Mouse (Mus musculus): ENCODE measurements around the gene Cpt1a.

Cpt1a gene

GRCm38 (mm10) chr19:3322261-3322969 is at the start of gene Cpt1a:
Gene Cpt1a, plus strand, starts transcription at chr19:3322334.
- DNase-seq (ENCODE audit: inconsistent ontology term), result peak; percentile 87

DNA sequence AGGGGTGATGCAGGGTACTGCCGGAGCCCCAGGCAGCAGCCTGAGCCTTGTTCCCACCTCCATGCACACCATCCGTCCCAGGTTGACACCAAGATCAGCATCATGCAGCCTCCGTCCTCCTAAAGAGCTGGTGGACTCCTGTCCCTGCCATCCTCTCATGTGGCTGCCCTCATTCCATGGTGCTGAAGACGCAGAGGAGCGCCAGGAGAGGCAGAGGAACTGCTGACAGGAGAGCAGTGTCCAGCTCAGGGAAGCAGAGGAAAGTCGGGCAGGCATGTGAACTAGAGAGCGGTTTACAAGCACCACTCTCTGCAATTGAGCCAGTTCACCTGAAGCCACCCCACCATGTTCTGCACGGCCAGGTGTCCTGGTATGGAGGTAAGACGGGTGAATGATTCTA is 48.8 kb upstream of the Cpt1a start:
- DNase-seq (ENCODE audit: inconsistent ontology term), result no peak

- DNase-seq (ENCODE audit: inconsistent ontology term), result no peak
Measured at GRCm38 (mm10) chr19:3275744-3276365, 46.3 kb upstream of the Cpt1a start.

DNA sequence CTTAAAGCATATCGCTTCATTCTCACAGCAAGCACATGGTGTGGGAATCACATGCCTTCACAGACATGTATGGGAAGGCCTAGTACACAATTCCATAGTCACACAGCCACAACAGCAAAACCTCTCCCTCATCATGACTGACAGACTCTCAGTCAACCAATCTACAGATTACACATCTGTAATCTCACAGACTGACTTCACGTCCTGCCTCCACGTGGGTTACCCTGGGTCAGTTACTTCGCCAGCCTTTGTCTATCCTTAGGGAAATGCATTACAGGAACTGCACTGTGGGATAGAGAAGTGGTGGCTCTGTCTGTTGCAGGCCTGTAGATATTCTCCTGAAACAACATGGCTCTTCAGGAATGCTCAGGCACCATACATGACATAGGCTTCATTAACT is 40.2 kb upstream of the Cpt1a start:
- DNase-seq (ENCODE audit: inconsistent ontology term), result no peak

DNA sequence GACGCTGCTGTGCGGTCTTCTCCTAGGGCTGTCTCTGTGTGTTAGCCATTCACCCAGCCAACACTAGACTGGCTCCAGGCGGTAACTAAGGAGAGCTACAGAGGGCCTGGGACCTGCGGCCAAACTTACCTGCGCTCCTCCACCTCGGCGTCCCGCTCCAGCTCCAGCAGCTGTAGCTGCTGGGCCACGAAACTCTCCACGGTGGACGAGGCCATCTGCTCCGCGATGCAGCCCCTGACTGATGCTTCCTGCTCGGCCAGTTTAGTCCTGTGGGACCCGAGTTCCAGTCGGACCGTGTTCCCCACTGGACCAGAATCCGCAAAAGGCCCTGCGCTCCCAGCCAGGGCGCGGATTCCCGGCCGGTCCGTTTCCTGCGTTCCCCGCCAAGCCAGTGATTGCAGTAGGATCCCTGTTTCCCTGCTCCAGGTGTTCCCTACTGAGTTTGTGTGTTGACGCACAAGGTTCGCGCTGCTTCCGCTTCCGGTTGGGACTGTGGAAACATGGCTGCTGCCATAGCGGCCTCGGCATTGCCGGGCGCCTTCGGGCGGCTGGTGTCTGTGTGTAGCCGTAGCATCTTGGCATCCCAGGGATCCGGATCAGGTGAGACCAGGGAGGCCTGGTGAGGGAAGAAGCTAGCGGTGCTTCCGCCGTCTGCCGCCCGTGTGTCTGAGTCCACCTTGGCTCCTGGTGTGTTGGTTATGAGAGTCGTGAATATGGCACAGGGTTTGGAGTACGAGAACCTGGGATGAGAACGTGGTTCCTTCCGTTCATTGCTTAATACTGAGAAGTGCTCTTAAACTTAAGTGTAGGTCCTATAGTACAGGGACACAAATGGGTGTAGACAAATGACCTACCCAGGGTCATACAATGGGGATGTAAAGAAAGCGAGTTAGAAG is 39.3 kb upstream of the Cpt1a start, which contains the start of the genes Mrpl21 and Ighmbp2:
TSS of gene Mrpl21 (plus strand) at position 330 of the 896 bp plus-strand sequence.
TSS of gene Ighmbp2 (minus strand) at position 446 of the 896 bp plus-strand sequence.
- peak; percentile 91 for DNase-seq (ENCODE audit: inconsistent ontology term)

DNA sequence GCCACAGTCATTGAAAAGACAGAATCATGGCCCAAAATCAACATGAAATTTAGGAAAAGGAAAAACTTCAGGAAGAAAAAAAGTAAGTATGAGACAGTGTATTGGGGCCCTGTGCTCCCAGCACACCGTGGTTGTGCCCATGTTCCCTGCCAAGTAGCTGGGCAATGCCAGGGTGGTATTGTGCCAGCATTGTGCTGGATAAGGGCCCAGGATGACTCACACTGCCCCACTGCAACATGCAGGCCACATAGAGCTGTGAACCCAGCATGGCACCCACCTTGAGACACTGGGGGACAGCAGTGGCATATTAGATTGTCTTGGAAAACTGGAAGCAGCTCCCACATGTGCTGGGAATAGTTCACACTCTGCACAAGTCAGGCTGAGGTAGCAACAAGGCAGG is 33.1 kb upstream of the Cpt1a start:
- DNase-seq (ENCODE audit: inconsistent ontology term), result no peak

DNA sequence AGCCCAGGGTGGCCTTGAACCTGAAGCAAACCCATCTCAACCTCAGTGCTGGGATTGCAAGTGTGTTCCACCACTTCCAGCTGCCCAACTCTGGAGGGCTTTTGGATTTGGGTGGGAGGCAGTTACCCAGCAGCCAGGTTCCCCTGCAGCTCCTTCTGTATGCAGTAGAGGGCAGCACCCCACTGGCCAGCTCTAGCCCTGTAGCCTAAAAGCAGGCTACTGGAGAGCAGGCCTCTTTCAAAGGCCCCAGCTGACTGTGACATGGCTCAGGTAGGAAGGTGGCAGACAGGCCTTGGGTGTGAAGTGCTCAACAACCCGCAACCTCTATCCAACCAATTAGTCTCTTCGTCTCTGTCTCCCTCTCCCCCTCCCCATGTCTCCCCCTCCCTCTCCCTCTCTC is 30.1 kb upstream of the Cpt1a start:
- peak; percentile 12 for DNase-seq (ENCODE audit: inconsistent ontology term)

- DNase-seq (ENCODE audit: inconsistent ontology term), result no peak
Measured at GRCm38 (mm10) chr19:3292993-3293392, 29.1 kb upstream of the Cpt1a start.

GRCm38 (mm10) chr19:3295245-3295644 is 26.9 kb upstream of the Cpt1a start:
- no peak for DNase-seq (ENCODE audit: inconsistent ontology term)

GRCm38 (mm10) chr19:3297034-3297433 is 25.1 kb upstream of the Cpt1a start:
- no peak for DNase-seq (ENCODE audit: inconsistent ontology term)

DNA sequence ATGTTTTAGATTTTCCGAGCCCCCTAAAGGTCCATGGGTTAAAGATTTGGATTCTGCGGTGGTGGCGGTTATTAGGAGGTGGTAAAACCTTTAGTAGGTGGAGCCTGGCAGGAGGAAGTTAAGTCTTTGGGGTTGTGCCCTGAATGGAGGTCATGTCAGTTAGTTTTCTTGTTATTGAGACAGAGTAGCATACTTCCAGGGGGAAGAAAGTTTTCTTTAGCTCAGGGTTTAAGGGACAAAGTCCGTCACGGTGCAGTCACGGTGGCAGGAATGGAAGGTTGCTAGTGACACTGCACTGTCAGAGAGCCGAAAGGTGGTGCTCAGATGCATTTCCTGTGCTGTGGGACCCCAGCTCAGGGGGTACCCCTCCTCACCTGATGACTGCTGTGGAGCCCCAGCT is 24.4 kb upstream of the Cpt1a start:
- no peak for DNase-seq (ENCODE audit: inconsistent ontology term)

DNA sequence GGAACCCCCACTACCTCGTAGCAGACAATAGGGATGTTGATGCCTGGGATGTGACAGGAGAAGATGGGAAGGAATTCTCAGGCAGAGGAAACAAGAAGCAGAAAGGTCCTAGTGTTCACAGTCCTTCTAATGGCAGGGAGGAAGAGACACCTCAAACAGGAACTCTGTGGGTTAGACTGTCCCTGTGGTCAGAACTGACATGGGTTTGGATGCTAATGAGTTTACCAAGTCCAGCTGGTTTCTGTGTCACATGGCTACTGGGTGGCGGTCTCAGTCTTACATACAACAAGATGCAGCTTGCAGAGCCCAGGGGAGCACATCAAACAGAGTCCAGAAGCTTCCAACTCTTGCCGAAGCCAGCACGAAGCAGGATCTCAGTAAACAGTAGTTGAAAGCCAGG is 18.1 kb upstream of the Cpt1a start:
- DNase-seq (ENCODE audit: inconsistent ontology term), result no peak

DNA sequence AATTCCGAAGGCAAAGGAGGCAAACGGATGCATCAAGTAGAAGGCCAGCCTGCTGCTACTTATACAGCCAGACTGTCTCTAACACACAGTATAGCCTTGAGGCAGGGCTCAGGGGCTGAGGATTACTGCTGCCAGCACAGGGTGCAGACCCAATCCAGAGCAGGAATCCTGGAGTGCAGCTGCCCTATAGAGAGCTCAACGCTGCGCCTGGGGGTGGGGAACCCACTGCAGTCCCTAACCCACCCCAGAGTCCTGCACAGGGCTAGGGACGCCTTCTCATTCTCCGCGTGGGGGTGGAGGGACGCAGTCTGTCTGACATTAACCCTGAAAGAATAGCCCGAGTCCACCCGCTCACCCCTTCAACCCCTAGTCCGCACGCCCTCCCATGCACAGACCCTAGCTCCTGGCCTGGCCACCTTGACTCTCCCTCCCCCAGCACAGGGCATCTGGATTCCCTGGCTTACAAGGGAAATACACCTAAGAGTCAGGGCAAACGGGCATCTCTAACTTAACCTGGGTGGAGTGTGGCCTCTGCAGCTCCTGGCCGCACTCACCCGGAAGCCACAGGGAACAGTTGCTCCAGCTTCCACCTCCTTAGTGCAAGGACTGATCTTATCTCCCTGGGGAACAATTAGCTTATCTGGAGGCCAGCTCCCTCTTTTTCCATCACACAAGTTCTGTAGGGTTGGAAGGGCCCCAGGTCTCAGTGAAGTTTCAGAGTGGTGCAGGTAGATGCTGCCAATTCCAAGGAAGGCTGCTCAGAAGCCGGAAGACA is 14.8 kb upstream of the Cpt1a start:
- no peak for DNase-seq (ENCODE audit: inconsistent ontology term)

DNA sequence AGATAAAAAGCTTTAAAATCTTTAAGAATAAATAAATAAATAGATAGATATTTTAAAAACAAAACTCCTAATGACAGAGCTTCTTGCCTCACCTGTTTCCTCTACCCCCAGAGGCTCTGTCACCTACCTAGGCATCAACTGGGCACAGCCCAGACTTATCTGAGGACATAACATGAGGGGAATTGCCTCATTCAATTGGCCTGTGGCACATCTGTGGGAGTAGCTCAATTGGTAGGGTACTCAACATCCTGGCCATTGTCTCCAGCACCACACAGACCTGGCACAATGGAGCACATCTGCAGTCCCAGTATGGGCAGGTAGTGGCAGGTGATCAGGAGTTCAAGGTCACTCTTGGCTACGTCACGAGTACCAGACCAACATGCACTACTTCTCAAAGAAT is 2.8 kb upstream of the Cpt1a start:
- DNase-seq (ENCODE audit: inconsistent ontology term), result no peak

DNA sequence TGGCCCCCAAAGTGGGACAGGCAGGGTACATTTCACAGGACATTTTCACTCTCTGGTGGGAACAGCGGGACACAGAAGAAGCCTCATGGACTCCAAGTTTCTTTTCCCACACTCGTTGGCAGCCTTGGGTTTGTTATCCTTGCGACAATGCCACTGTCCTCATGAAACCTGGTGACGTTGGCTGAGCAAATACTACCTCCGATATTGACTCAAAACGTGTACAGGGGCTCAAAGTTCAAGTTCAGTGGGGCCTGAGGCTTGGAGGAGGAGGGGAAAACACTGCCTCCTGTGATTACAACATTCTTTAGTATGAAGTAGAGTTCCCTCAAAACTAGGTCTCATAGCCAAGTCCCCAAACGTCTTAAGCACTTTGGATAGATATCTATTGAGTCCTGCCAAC is 2.0 kb upstream of the Cpt1a start:
- DNase-seq (ENCODE audit: inconsistent ontology term), result no peak

DNA sequence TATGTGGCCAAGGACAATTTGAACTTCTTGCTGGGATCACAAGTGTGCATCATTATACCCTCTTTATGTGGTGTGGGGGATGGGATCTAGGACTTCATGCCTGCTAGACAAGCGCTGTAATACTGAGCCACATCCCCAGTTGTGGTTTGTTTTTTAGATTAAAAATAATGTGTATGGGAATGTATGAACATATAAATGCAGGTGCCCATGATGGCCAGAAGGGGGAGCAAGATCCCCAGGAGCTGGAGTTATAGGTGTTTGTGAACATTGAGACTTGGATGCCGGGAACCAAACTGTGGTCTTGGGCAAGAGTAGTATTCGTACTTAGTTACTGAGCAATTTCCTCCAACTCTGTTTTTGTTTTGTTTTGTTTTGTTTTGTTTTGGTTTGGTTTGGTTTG is 1.3 kb upstream of the Cpt1a start:
- no peak for DNase-seq (ENCODE audit: inconsistent ontology term)

DNA sequence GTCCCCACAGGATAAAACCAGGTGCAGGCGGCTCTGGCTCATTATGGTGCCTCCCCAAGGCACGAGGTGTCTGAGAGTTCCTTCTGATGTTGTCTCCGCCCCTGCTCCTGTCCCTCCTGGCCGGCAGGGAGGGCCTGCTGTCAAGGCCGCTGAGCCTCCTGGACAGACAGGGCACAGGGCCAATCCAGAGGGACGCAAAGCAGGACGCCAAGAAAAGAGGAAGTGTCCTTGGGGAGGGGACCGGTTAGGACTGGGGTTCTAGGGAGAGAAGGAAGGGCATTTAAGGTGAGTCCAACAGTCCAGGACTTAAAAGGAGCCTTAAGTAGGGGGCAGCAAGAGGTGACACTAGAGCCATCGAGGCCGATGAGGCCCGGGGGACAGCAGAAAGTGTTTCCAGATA is 517 bp upstream of the Cpt1a start:
- peak; percentile 44 for DNase-seq (ENCODE audit: inconsistent ontology term)

DNA sequence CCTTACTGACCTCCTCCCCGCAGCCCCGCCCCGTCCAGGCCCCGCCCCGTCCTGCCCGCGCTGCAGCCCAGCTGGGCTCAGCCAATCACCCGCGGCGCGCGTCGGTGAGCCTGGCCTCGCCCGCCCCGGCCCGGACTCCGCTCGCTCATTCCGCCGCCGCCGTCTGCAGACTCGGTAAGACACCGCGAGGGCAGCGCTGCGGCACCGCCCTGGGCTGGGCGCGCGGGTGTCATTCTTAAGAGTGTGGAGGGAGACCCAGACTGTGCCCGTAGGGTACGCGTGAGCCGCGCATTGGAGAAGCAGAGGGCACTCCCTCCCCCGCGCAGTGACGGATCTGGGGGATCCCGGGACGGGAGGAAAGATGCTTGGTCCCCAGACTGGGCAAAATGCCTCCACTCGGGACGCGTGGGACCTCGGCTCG is 1.1 kb downstream of the Cpt1a start:
- DNase-seq (ENCODE audit: inconsistent ontology term), result peak; percentile 92

DNA sequence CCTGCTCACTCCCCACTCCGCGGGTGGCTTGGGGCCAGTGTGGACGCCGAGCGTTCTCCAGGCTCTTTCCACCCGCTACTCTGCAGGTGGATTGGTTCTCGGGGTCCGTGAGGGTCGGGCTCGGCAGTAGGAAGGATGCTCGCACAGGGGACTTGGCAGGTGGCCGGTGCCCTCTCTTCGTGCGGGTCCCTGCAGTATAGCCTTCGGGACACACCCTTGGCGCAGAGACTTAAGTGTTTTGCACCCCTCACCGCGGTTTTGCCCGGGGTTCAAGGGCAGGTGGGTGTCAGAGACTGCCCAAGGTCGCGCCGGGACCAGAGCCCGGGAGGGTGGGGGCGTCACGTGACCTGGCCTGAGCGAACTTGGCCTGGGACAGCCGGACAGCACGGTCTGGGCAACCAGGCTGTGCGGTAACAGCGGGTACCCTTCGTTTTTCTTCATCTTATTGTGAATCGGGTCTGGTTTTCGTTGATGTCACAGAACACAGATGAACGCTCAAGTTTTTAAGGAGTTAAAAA is 1.7 kb downstream of the Cpt1a start:
- DNase-seq (ENCODE audit: inconsistent ontology term), result peak; percentile 68

GRCm38 (mm10) chr19:3324271-3324811 is 2.2 kb downstream of the Cpt1a start:
- peak; percentile 62 for DNase-seq (ENCODE audit: inconsistent ontology term)

Measured in Muller cell, postnatal 12 days (primary cell).